Mouse (Mus musculus) myocyte (in vitro differentiated cells): Measurements from ENCODE around the gene Chrne.

Experiments used
- CEBPB ChIP-seq: IDR thresholded peaks from 2 replicates; pipeline ENCODE4 v1.6.1; 2011; ENCODE audit warnings: mild to moderate bottlenecking, moderate library complexity; ENCODE audit not compliant: poor library complexity, insufficient read depth, severe bottlenecking
- E2F4 ChIP-seq: IDR thresholded peaks from one replicate; pipeline ENCODE4 v1.6.1; 2011; ENCODE audit warnings: mild to moderate bottlenecking, control low read depth, moderate library complexity; ENCODE audit not compliant: insufficient read depth
- MAX ChIP-seq: IDR thresholded peaks from one replicate; pipeline ENCODE4 v1.6.1; 2011; ENCODE audit warnings: low read depth, mild to moderate bottlenecking, control low read depth
- MYOD1 ChIP-seq, 3 experiments: IDR thresholded peaks; one replicate each; pipeline ENCODE4 v1.6.1; 2011; ENCODE audit warnings: control low read depth in 2 of 3, low read depth in 2 of 3, mild to moderate bottlenecking in 2 of 3, moderate library complexity in 1 of 3; ENCODE audit not compliant: insufficient read length in 2 of 3, control insufficient read depth in 1 of 3
- MYOG ChIP-seq, 3 experiments: IDR thresholded peaks; one replicate each; pipeline ENCODE4 v1.6.1; 2011; ENCODE audit warnings: control low read depth in 2 of 3, low read depth in 2 of 3, mild to moderate bottlenecking in 2 of 3; ENCODE audit not compliant: insufficient read length in 2 of 3, control insufficient read depth in 1 of 3, insufficient read depth in 1 of 3
- POLR2A ChIP-seq: IDR thresholded peaks from one replicate; pipeline ENCODE4 v1.6.1; 2011; ENCODE audit warnings: low read depth, mild to moderate bottlenecking, control low read depth, moderate library complexity; ENCODE audit not compliant: insufficient read length
- POLR2AphosphoS2 ChIP-seq: IDR thresholded peaks from one replicate; pipeline ENCODE4 v1.6.1; 2011; ENCODE audit warnings: low read depth, control low read depth; ENCODE audit not compliant: insufficient read length
- REST ChIP-seq: IDR thresholded peaks from one replicate; pipeline ENCODE4 v1.6.1; 2011; ENCODE audit warnings: mild to moderate bottlenecking, control low read depth, moderate library complexity; ENCODE audit not compliant: insufficient read depth, insufficient read length
- SRF ChIP-seq: IDR thresholded peaks from one replicate; pipeline ENCODE4 v1.6.1; 2011; ENCODE audit warnings: low read depth; ENCODE audit not compliant: control insufficient read depth, insufficient read length
- TCF12 ChIP-seq: IDR thresholded peaks from one replicate; pipeline ENCODE4 v1.6.1; 2011; ENCODE audit warnings: mild to moderate bottlenecking, control low read depth; ENCODE audit not compliant: poor library complexity, insufficient read depth, severe bottlenecking
- TCF3 ChIP-seq: IDR thresholded peaks from one replicate; pipeline ENCODE4 v1.6.1; 2011; ENCODE audit warnings: low read depth, control low read depth; ENCODE audit not compliant: insufficient read length
- USF1 ChIP-seq: IDR thresholded peaks from one replicate; pipeline ENCODE4 v1.6.1; 2011; ENCODE audit warnings: low read depth, mild to moderate bottlenecking, control low read depth, moderate library complexity

- TF ChIP-seq POLR2AphosphoS2 (no peak), POLR2A (no peak), USF1 (no peak), TCF12 (no peak), MAX (no peak), MYOD1 (IDR thresholded peaks at IDR 0.05; ENCODE audit: control insufficient read depth in 1 of 3, insufficient read length in 2 of 3, low read depth in 2 of 3) (no peak), TCF3 (no peak), CEBPB (no peak), E2F4 (no peak), SRF (no peak), MYOG (IDR thresholded peaks at IDR 0.05; ENCODE audit: control insufficient read depth in 1 of 3, insufficient read depth in 1 of 3, insufficient read length in 2 of 3, low read depth in 2 of 3) (no peak), REST (no peak)
Observed at GRCm38 (mm10) chr11:70657991-70658390, 39.0 kb upstream of the Chrne start.
